Mouse (Mus musculus): ENCODE results near the gene Unc80. TPM values are rescaled to one million over a fixed set of nuclear protein-coding genes. Genes with fewer than 3 reads are reported as not detected.

The Unc80 gene
- polyA plus RNA-seq, 1 experiment from 2014 or later: 0.12 TPM

DNA sequence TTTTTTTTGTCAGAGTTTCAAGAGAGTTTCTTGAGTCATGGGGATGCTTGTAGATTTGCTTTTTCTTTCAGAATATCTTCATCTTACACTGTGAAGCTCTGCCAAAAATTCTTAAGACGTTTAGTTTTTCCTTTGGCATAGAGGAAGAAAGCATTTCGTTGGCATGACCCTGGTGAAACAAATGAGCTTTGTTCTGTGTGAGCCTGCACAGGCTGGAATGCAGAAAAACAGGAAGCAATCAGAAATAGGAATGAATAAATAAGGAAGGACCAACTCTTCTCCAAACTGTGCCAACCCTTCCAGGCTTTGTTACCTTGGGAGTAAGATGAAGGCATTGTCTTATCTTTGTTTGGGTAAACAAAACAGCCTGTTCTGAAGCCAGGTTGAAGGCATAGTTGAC is 149.0 kb downstream of the Unc80 start:
- Histone ChIP-seq H3K9ac (ENCODE audit: low read length) (no peak overlapping the region), H3K36me3 (ENCODE audit: control insufficient read depth, insufficient read depth, low read length) (no peaks in the 10 kb centered on the region), H3K4me3 (ENCODE audit: control insufficient read depth in 1 of 2, insufficient read depth in 1 of 2, low read depth in 1 of 2, low read length in 2 of 2) (no peak overlapping the region), H3K4me2 (ENCODE audit: low read length) (no peak overlapping the region), H3K4me1 (ENCODE audit: control insufficient read depth in 2 of 2, insufficient read depth in 2 of 2, low read length in 2 of 2) (no peaks in the 10 kb centered on the region), H3K27me3 (ENCODE audit: control insufficient read depth, insufficient read depth, low read length) (no peaks in the 10 kb centered on the region), H3K9me3 (ENCODE audit: control insufficient read depth, low read length) (no peaks in the 10 kb centered on the region), H3K27ac (replicated peaks in 1 of 2; ENCODE audit: control insufficient read depth in 1 of 2, insufficient read depth in 1 of 2, low read depth in 2 of 2, low read length in 2 of 2) (no peak overlapping the region)
- no peak for ATAC-seq (ENCODE audit: insufficient number of reproducible peaks, insufficient read depth, low FRiP score, low read depth)
- WGBS: 50% methylated on average over 2 of the region's 2 CpGs

- 64% methylated on average over 2 of the region's 2 CpGs for WGBS
- no peak overlapping the region for H3K4me3 ChIP-seq (ENCODE audit: control insufficient read depth in 1 of 2, insufficient read depth in 1 of 2, low read depth in 1 of 2, low read length in 2 of 2)
- no peak for ATAC-seq (ENCODE audit: insufficient number of reproducible peaks, insufficient read depth, low FRiP score, low read depth)
- H3K4me1 ChIP-seq (ENCODE audit: control insufficient read depth in 2 of 2, insufficient read depth in 2 of 2, low read length in 2 of 2): no peaks in the 10 kb centered on the region
- no peak overlapping the region for H3K9ac ChIP-seq (ENCODE audit: low read length)
- H3K36me3 ChIP-seq (ENCODE audit: control insufficient read depth, insufficient read depth, low read length): no peaks in the 10 kb centered on the region
- H3K4me2 ChIP-seq (ENCODE audit: low read length): no peak overlapping the region
- no peak overlapping the region for H3K27ac ChIP-seq (replicated peaks in 1 of 2; ENCODE audit: control insufficient read depth in 1 of 2, insufficient read depth in 1 of 2, low read depth in 2 of 2, low read length in 2 of 2)
- no peaks in the 10 kb centered on the region for H3K9me3 ChIP-seq (ENCODE audit: control insufficient read depth, low read length)
- H3K27me3 ChIP-seq (ENCODE audit: control insufficient read depth, insufficient read depth, low read length): no peaks in the 10 kb centered on the region
Measured at GRCm38 (mm10) chr1:66638177-66638576, 170.0 kb downstream of the Unc80 start.

- Histone ChIP-seq H3K27me3 (ENCODE audit: control insufficient read depth, insufficient read depth, low read length) (no peaks in the 10 kb centered on the region), H3K36me3 (ENCODE audit: control insufficient read depth, insufficient read depth, low read length) (no peaks in the 10 kb centered on the region), H3K9ac (ENCODE audit: low read length) (no peak overlapping the region), H3K4me3 (ENCODE audit: control insufficient read depth in 1 of 2, insufficient read depth in 1 of 2, low read depth in 1 of 2, low read length in 2 of 2) (no peak overlapping the region), H3K4me1 (ENCODE audit: control insufficient read depth in 2 of 2, insufficient read depth in 2 of 2, low read length in 2 of 2) (no peaks in the 10 kb centered on the region), H3K27ac (replicated peaks in 1 of 2; ENCODE audit: control insufficient read depth in 1 of 2, insufficient read depth in 1 of 2, low read depth in 2 of 2, low read length in 2 of 2) (no peak overlapping the region), H3K4me2 (ENCODE audit: low read length) (no peak overlapping the region), H3K9me3 (ENCODE audit: control insufficient read depth, low read length) (no peaks in the 10 kb centered on the region)
- ATAC-seq (ENCODE audit: insufficient number of reproducible peaks, insufficient read depth, low FRiP score, low read depth): no peak
Measured at GRCm38 (mm10) chr1:66646894-66647293, 178.7 kb downstream of the Unc80 start.

GRCm38 (mm10) chr1:66649568-66649967 is 181.4 kb downstream of the Unc80 start:
- no peak overlapping the region for H3K4me3 ChIP-seq (ENCODE audit: control insufficient read depth in 1 of 2, insufficient read depth in 1 of 2, low read depth in 1 of 2, low read length in 2 of 2)
- no peak overlapping the region for H3K27ac ChIP-seq (replicated peaks in 1 of 2; ENCODE audit: control insufficient read depth in 1 of 2, insufficient read depth in 1 of 2, low read depth in 2 of 2, low read length in 2 of 2)
- WGBS: 78% methylated on average over 6 of the region's 6 CpGs
- no peaks in the 10 kb centered on the region for H3K4me1 ChIP-seq (ENCODE audit: control insufficient read depth in 2 of 2, insufficient read depth in 2 of 2, low read length in 2 of 2)
- no peaks in the 10 kb centered on the region for H3K9me3 ChIP-seq (ENCODE audit: control insufficient read depth, low read length)
- H3K9ac ChIP-seq (ENCODE audit: low read length): no peak overlapping the region
- no peak for ATAC-seq (ENCODE audit: insufficient number of reproducible peaks, insufficient read depth, low FRiP score, low read depth)
- H3K27me3 ChIP-seq (ENCODE audit: control insufficient read depth, insufficient read depth, low read length): no peaks in the 10 kb centered on the region
- H3K36me3 ChIP-seq (ENCODE audit: control insufficient read depth, insufficient read depth, low read length): no peaks in the 10 kb centered on the region
- H3K4me2 ChIP-seq (ENCODE audit: low read length): no peak overlapping the region

DNA sequence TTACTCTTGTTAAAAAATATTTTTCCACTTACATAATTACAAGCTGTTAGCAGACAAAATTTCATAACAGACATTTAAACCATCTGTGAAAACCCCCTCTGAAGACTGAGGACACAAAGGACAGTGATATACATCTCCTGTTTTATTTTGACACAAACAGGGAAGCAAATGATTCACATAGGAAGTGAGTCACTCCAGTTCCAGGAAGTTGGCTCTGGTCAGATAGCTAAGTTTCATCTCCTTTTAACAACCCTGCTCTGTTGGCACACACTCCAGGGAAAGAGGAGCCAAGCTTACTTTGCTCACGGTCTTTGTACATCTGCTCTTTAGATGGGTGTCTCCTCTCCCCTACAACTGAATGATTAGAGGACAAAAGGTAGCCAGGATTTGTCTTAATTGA is 181.8 kb downstream of the Unc80 start:
- H3K4me3 ChIP-seq (ENCODE audit: control insufficient read depth in 1 of 2, insufficient read depth in 1 of 2, low read depth in 1 of 2, low read length in 2 of 2): no peak overlapping the region
- H3K27ac ChIP-seq (replicated peaks in 1 of 2; ENCODE audit: control insufficient read depth in 1 of 2, insufficient read depth in 1 of 2, low read depth in 2 of 2, low read length in 2 of 2): no peak overlapping the region
- no peaks in the 10 kb centered on the region for H3K9me3 ChIP-seq (ENCODE audit: control insufficient read depth, low read length)
- H3K27me3 ChIP-seq (ENCODE audit: control insufficient read depth, insufficient read depth, low read length): no peaks in the 10 kb centered on the region
- no peaks in the 10 kb centered on the region for H3K36me3 ChIP-seq (ENCODE audit: control insufficient read depth, insufficient read depth, low read length)
- no peaks in the 10 kb centered on the region for H3K4me1 ChIP-seq (ENCODE audit: control insufficient read depth in 2 of 2, insufficient read depth in 2 of 2, low read length in 2 of 2)
- ATAC-seq (ENCODE audit: insufficient number of reproducible peaks, insufficient read depth, low FRiP score, low read depth): no peak
- 53% methylated on average over 1 of the region's 1 CpGs for WGBS
- H3K9ac ChIP-seq (ENCODE audit: low read length): no peak overlapping the region
- H3K4me2 ChIP-seq (ENCODE audit: low read length): no peak overlapping the region

- Histone ChIP-seq H3K9ac (ENCODE audit: low read length) (no peak overlapping the region), H3K4me1 (ENCODE audit: control insufficient read depth in 2 of 2, insufficient read depth in 2 of 2, low read length in 2 of 2) (no peaks in the 10 kb centered on the region), H3K27me3 (ENCODE audit: control insufficient read depth, insufficient read depth, low read length) (no peaks in the 10 kb centered on the region; the same call in 1 of the 2 replicates), H3K27ac (replicated peaks in 1 of 2; ENCODE audit: control insufficient read depth in 1 of 2, insufficient read depth in 1 of 2, low read depth in 2 of 2, low read length in 2 of 2) (no peak overlapping the region), H3K36me3 (ENCODE audit: control insufficient read depth, insufficient read depth, low read length) (no peaks in the 10 kb centered on the region), H3K9me3 (ENCODE audit: control insufficient read depth, low read length) (no peaks in the 10 kb centered on the region), H3K4me3 (ENCODE audit: control insufficient read depth in 1 of 2, insufficient read depth in 1 of 2, low read depth in 1 of 2, low read length in 2 of 2) (no peak overlapping the region), H3K4me2 (ENCODE audit: low read length) (no peak overlapping the region)
- 52% methylated on average over 4 of the region's 4 CpGs for WGBS
- no peak for ATAC-seq (ENCODE audit: insufficient number of reproducible peaks, insufficient read depth, low FRiP score, low read depth)
Measured at GRCm38 (mm10) chr1:66655119-66655746, 187.1 kb downstream of the Unc80 start.

DNA sequence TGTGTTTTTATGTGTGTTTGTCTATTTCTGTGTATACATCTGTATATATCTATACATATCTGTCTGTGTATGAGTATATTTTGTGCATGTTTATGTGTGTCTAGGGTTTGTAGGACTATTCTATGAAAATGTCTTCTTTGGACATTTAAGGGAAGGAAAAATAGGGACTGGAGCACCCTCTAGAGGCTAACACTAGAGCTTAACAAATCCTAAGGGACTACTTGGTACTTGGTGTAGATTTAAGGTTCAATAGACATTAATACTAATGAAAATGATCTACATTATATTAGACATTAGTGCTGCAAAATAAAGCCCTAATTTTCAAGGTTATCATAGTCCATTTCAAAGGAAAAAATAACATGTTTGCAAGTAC is 187.6 kb downstream of the Unc80 start:
- no peaks in the 10 kb centered on the region; the same call in 1 of the 2 replicates for H3K27me3 ChIP-seq (ENCODE audit: control insufficient read depth, insufficient read depth, low read length)
- ATAC-seq (ENCODE audit: insufficient number of reproducible peaks, insufficient read depth, low FRiP score, low read depth): no peak
- no peak overlapping the region for H3K27ac ChIP-seq (replicated peaks in 1 of 2; ENCODE audit: control insufficient read depth in 1 of 2, insufficient read depth in 1 of 2, low read depth in 2 of 2, low read length in 2 of 2)
- H3K4me2 ChIP-seq (ENCODE audit: low read length): no peak overlapping the region
- H3K36me3 ChIP-seq (ENCODE audit: control insufficient read depth, insufficient read depth, low read length): no peaks in the 10 kb centered on the region
- H3K4me1 ChIP-seq (ENCODE audit: control insufficient read depth in 2 of 2, insufficient read depth in 2 of 2, low read length in 2 of 2): no peaks in the 10 kb centered on the region
- no peak overlapping the region for H3K9ac ChIP-seq (ENCODE audit: low read length)
- no peak overlapping the region for H3K4me3 ChIP-seq (ENCODE audit: control insufficient read depth in 1 of 2, insufficient read depth in 1 of 2, low read depth in 1 of 2, low read length in 2 of 2)
- H3K9me3 ChIP-seq (ENCODE audit: control insufficient read depth, low read length): no peaks in the 10 kb centered on the region

GRCm38 (mm10) chr1:66671475-66671874 is 203.3 kb downstream of the Unc80 start:
- Histone ChIP-seq H3K27me3 (ENCODE audit: control insufficient read depth, insufficient read depth, low read length) (no peaks in the 10 kb centered on the region), H3K9me3 (ENCODE audit: control insufficient read depth, low read length) (no peaks in the 10 kb centered on the region), H3K4me2 (ENCODE audit: low read length) (no peak overlapping the region), H3K36me3 (ENCODE audit: control insufficient read depth, insufficient read depth, low read length) (no peaks in the 10 kb centered on the region), H3K9ac (ENCODE audit: low read length) (no peak overlapping the region), H3K4me3 (ENCODE audit: control insufficient read depth in 1 of 2, insufficient read depth in 1 of 2, low read depth in 1 of 2, low read length in 2 of 2) (no peak overlapping the region), H3K4me1 (ENCODE audit: control insufficient read depth in 2 of 2, insufficient read depth in 2 of 2, low read length in 2 of 2) (no peaks in the 10 kb centered on the region), H3K27ac (replicated peaks in 1 of 2; ENCODE audit: control insufficient read depth in 1 of 2, insufficient read depth in 1 of 2, low read depth in 2 of 2, low read length in 2 of 2) (no peak overlapping the region)
- WGBS: 67% methylated on average over 7 of the region's 7 CpGs
- no peak for ATAC-seq (ENCODE audit: insufficient number of reproducible peaks, insufficient read depth, low FRiP score, low read depth)
